Mouse (Mus musculus) C2C12 (cell line): Measurements from ENCODE around the gene Fam166a. TPM values are rescaled to one million over a fixed set of nuclear protein-coding genes. Genes with fewer than 3 reads are reported as not detected.

Experiments used
- H3K27me3 ChIP-seq: one replicate; pipeline ENCODE4 v1.6.1; 2011; ENCODE audit not compliant: control insufficient read depth, insufficient read depth, insufficient read length
- H3K36me3 ChIP-seq: one replicate; pipeline ENCODE4 v1.6.1; 2011; ENCODE audit not compliant: control insufficient read depth, insufficient read depth
- H3K4me3 ChIP-seq: one replicate; pipeline ENCODE4 v1.5.1; 2011; ENCODE audit warnings: mild to moderate bottlenecking, control low read depth; ENCODE audit not compliant: poor library complexity, insufficient read depth, severe bottlenecking
- H3K79me2 ChIP-seq: one replicate; pipeline ENCODE4 v1.6.1; 2011; ENCODE audit not compliant: control insufficient read depth, insufficient read depth
- H3K79me3 ChIP-seq: one replicate; pipeline ENCODE4 v1.6.1; 2011; ENCODE audit warnings: low read depth, control low read depth
- H3ac ChIP-seq: one replicate; pipeline ENCODE3; 2011; ENCODE audit warnings: low read depth; ENCODE audit not compliant: control insufficient read depth, insufficient read length
- CEBPB ChIP-seq: IDR thresholded peaks from one replicate; pipeline ENCODE4 v1.6.1; 2011; ENCODE audit warnings: low read depth, mild to moderate bottlenecking, control low read depth, moderate library complexity
- CTCF ChIP-seq: IDR thresholded peaks from one replicate; pipeline ENCODE4 v1.5.1; 2011; ENCODE audit not compliant: control insufficient read depth, insufficient read depth, insufficient read length
- FOSL1 ChIP-seq: IDR thresholded peaks from one replicate; pipeline ENCODE4 v1.8.0; 2011; ENCODE audit warnings: mild to moderate bottlenecking, low read length; ENCODE audit not compliant: poor library complexity, insufficient read depth, severe bottlenecking
- MAX ChIP-seq: IDR thresholded peaks from one replicate; pipeline ENCODE4 v1.6.1; 2011; ENCODE audit warnings: mild to moderate bottlenecking, control low read depth
- MYOD1 ChIP-seq: IDR thresholded peaks from one replicate; pipeline ENCODE4 v1.6.1; 2011; ENCODE audit warnings: low read depth; ENCODE audit not compliant: control insufficient read depth, insufficient read length
- MYOG ChIP-seq: IDR thresholded peaks from one replicate; pipeline ENCODE4 v1.6.1; 2011; ENCODE audit not compliant: control insufficient read depth, insufficient read length; ENCODE audit errors: extremely low read depth
- USF1 ChIP-seq: IDR thresholded peaks from one replicate; pipeline ENCODE4 v1.6.1; 2011; ENCODE audit warnings: low read depth, mild to moderate bottlenecking, control low read depth, moderate library complexity
- polyA plus RNA-seq: library from polyadenylated mRNA; unstranded; fragments of >200 nt; fragmentation: generic; extraction: Trizol; gene quantifications from one replicate; pipeline ENCODE4 v1.2.1, GENCODE M21; 2012; ENCODE audit warnings: missing spikeins

Fam166a gene
- polyA plus RNA-seq, 1 experiment, result not detected

- Histone ChIP-seq H3K36me3 (peaks cover 39% of the 10 kb centered on the region), H3K79me2 (peaks cover 30% of the 10 kb centered on the region), H3ac (no peak overlapping the region), H3K27me3 (no peaks in the 10 kb centered on the region), H3K4me3 (peak overlapping the region; percentile 11), H3K79me3 (peaks cover 3% of the 10 kb centered on the region)
- no peak for TF ChIP-seq CEBPB
- no peak for TF ChIP-seq FOSL1
- no peak for TF ChIP-seq USF1
- TF ChIP-seq MAX, result no peak
- TF ChIP-seq MYOD1, result no peak
- TF ChIP-seq CTCF, result no peak
- no peak for TF ChIP-seq MYOG
These were observed 21.4 kb upstream of the Fam166a start for GRCm38 (mm10) chr2:25197191-25197590.

- H3K79me3 ChIP-seq, result peaks cover 3% of the 10 kb centered on the region
- peaks cover 30% of the 10 kb centered on the region for H3K79me2 ChIP-seq
- TF ChIP-seq MYOD1, result no peak
- no peak for TF ChIP-seq MAX
- no peak for TF ChIP-seq USF1
- TF ChIP-seq MYOG, result no peak
- no peak for TF ChIP-seq CTCF
- TF ChIP-seq CEBPB, result no peak
- no peak for TF ChIP-seq FOSL1
- no peak overlapping the region for H3K4me3 ChIP-seq
- no peaks in the 10 kb centered on the region for H3K27me3 ChIP-seq
- H3K36me3 ChIP-seq, result peaks cover 46% of the 10 kb centered on the region
- H3ac ChIP-seq, result no peak overlapping the region
These were observed 20.6 kb upstream of the Fam166a start for GRCm38 (mm10) chr2:25197946-25198345.

GRCm38 (mm10) chr2:25200631-25201030 lies 17.9 kb upstream of the Fam166a start:
- peaks cover 61% of the 10 kb centered on the region for H3K36me3 ChIP-seq
- TF ChIP-seq USF1 (no peak), CTCF (no peak), FOSL1 (no peak), MAX (no peak), MYOD1 (no peak), CEBPB (no peak), MYOG (no peak)
- no peak overlapping the region for H3K4me3 ChIP-seq
- H3K79me3 ChIP-seq, result no peaks in the 10 kb centered on the region
- peaks cover 12% of the 10 kb centered on the region for H3K79me2 ChIP-seq
- no peak overlapping the region for H3ac ChIP-seq
- H3K27me3 ChIP-seq, result no peaks in the 10 kb centered on the region

- Histone ChIP-seq H3K27me3 (no peaks in the 10 kb centered on the region), H3ac (no peak overlapping the region), H3K36me3 (peaks cover 79% of the 10 kb centered on the region), H3K79me3 (peaks cover 15% of the 10 kb centered on the region), H3K4me3 (no peak overlapping the region), H3K79me2 (peaks cover 36% of the 10 kb centered on the region)
- TF ChIP-seq USF1, result no peak
- no peak for TF ChIP-seq MYOD1
- no peak for TF ChIP-seq MYOG
- TF ChIP-seq CTCF, result no peak
- no peak for TF ChIP-seq MAX
- TF ChIP-seq CEBPB, result no peak
- TF ChIP-seq FOSL1, result no peak
These were observed 14.8 kb upstream of the Fam166a start for GRCm38 (mm10) chr2:25203631-25204214.

GRCm38 (mm10) chr2:25207593-25207992 lies 11.0 kb upstream of the Fam166a start:
- Histone ChIP-seq H3K79me3 (peaks cover 35% of the 10 kb centered on the region), H3K79me2 (peaks cover 62% of the 10 kb centered on the region), H3ac (no peak overlapping the region), H3K27me3 (no peaks in the 10 kb centered on the region), H3K4me3 (no peak overlapping the region), H3K36me3 (peaks cover 57% of the 10 kb centered on the region)
- TF ChIP-seq MAX (no peak), MYOD1 (no peak), CTCF (no peak), MYOG (no peak), CEBPB (no peak), USF1 (no peak), FOSL1 (no peak)
